Mouse (Mus musculus): Measurements from ENCODE around the gene Gm20924. TPM values are rescaled to one million over a fixed set of nuclear protein-coding genes. Genes with fewer than 3 reads are reported as not detected.

The Gm20924 gene
- polyA plus RNA-seq (2015; fragmentation: Nextera tagmentation; extraction: Ambion mirVana): not detected in 2 replicates

GRCm38 (mm10) chrY:65207427-65207826, at the start of gene Gm20924:
Gm20924 (minus strand) TSS chrY:65207527.

Other genes starting within 250 kb of the Gm20924 start
- gene Gm20736, start 170.2 kb upstream of the Gm20924 start, polyA plus RNA-seq (2015; fragmentation: Nextera tagmentation; extraction: Ambion mirVana): not detected in 2 replicates